Mouse (Mus musculus) spleen, adult 2 months (tissue): Measurements from ENCODE around the gene Scamp3.

Experiments
- CTCF ChIP-seq: fragments of 200-500 bp; IDR thresholded peaks from 2 replicates; pipeline ENCODE4 v1.5.1; 2011; ENCODE audit warnings: mild to moderate bottlenecking, inconsistent platforms; ENCODE audit not compliant: insufficient read depth, insufficient read length, insufficient replicate concordance; ENCODE audit errors: extremely low read depth
- POLR2A ChIP-seq: fragments of 200-500 bp; IDR thresholded peaks from 2 replicates; pipeline ENCODE4 v1.6.1; 2011; ENCODE audit warnings: low read depth, low read length, inconsistent platforms

GRCm38 (mm10) chr3:89187690-89188477 lies 10.6 kb downstream of the Scamp3 start:
- TF ChIP-seq CTCF: no peak
- TF ChIP-seq POLR2A: no peak
